Mouse (Mus musculus) CH12F3 (cell line): ENCODE measurements around the gene Cck.
"Not testable (repeated sequence)": the region's sequence is repeated elsewhere in the genome, so short reads cannot be mapped to it uniquely, and the experiment has no call there.

Experiments used
- in situ Hi-C: fragments of 300-500 bp; cut with MboI; formaldehyde crosslinking; loops from 2 replicates; pipeline ENCODE4 v1.14.3; 2020; ENCODE audit warnings: low sequenced_read_pairs

Cck gene

GRCm38 (mm10) chr9:121460527-121460926 lies 35.0 kb downstream of the Cck start:
- in situ Hi-C loops: no loop called here

GRCm38 (mm10) chr9:121459950-121460349 lies 35.5 kb downstream of the Cck start:
- in situ Hi-C loops: no loop called here

GRCm38 (mm10) chr9:121458466-121458865 lies 37.0 kb downstream of the Cck start:
- in situ Hi-C loops: no loop called here

- in situ Hi-C loops: no loop called here
Observed at GRCm38 (mm10) chr9:121456739-121457515, 38.6 kb downstream of the Cck start.

- in situ Hi-C loops: no loop called here
Observed at GRCm38 (mm10) chr9:121454891-121455290, 40.6 kb downstream of the Cck start.

- in situ Hi-C loops: not testable (repeated sequence)
Observed at GRCm38 (mm10) chr9:121452342-121452942, 43.1 kb downstream of the Cck start.

GRCm38 (mm10) chr9:121446431-121446831 lies 49.1 kb downstream of the Cck start:
- in situ Hi-C loops: no loop called here

GRCm38 (mm10) chr9:121445364-121445763 lies 50.1 kb downstream of the Cck start:
- in situ Hi-C loops: no loop called here

GRCm38 (mm10) chr9:121444367-121444707 lies 51.2 kb downstream of the Cck start:
- in situ Hi-C loops: no loop called here

- in situ Hi-C loops: no loop called here
Observed at GRCm38 (mm10) chr9:121443696-121444366, 51.7 kb downstream of the Cck start.

- in situ Hi-C loops: no loop called here
Observed at GRCm38 (mm10) chr9:121442145-121442544, 53.3 kb downstream of the Cck start.
